8 mouse cellular contexts compared by ENCODE assay signal in the genomic region with DNA sequence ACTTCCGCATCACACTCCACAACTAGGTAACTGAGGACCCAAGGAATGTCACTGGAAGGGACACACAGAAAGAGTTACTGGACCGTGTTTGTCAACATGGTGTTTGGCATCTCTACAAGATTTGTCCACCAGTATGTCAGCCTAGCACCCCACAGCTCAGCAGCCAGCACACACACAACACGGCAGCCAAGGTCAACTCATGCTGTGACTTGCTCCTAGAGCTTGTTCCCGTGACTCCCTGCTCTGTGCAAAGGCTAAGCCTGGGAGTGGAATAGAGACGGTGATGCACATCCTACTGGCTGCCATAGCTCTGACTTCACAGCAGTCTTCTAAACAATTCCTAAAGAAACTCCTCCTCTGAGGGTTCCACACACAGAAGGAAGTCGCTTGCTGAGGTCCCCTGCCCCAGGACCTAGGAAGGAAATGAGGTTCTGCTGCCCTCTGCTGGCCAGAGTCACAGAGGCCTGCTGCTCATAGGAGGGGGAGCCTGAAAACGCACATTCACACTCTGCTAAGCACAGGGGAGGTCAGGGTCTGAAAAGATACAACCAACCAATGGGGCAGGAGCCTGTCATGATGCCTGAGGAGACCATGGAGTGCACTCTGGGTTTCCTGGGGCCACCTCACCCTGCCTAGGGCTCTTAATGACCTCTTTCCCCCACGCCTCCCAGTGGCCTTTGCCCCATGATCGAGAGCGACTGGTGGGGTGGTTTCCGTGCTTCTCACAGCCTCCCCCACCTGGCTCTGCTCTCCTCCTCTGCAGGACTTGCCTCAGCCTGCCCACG. TPM values are rescaled to one million over a fixed set of nuclear protein-coding genes. Genes with fewer than 3 reads are reported as not detected.
DNase-seq lines count a peak whose midpoint lies in the region; ATAC-seq and TF ChIP-seq lines count a peak whose summit lies in the region.

No protein-coding gene starts in this region.

- H3K4me2 ChIP-seq in hindbrain, embryonic 14.5 days (replicated peaks) = no peak overlapping the region

- H3K27me3 ChIP-seq in hindbrain, embryonic 14.5 days (ENCODE audit: control insufficient read depth, insufficient read depth, low read length) = no peaks in the 10 kb centered on the region
- no peaks in the 10 kb centered on the region for H3K27me3 ChIP-seq in megakaryocyte, embryonic 14.5 days (replicated peaks)

- no peaks in the 10 kb centered on the region for H3K9me3 ChIP-seq in hindbrain, embryonic 14.5 days (ENCODE audit: control insufficient read depth, low read length)
- no peaks in the 10 kb centered on the region for H3K9me3 ChIP-seq in megakaryocyte, embryonic 14.5 days

- no peak overlapping the region for H3K27ac ChIP-seq in hindbrain, embryonic 14.5 days
- H3K27ac ChIP-seq in left cerebral cortex, adult 2 months = peak overlapping the region; percentile 47; the same call in 1 of the 2 replicates

- peak; percentile 86 for TF ChIP-seq CTCF in left cerebral cortex, adult 2 months (IDR thresholded peaks at IDR 0.05)

- peaks cover 47% of the 10 kb centered on the region for H3K36me3 ChIP-seq in hindbrain, embryonic 14.5 days (replicated peaks; ENCODE audit: control insufficient read depth, insufficient read depth)
- H3K36me3 ChIP-seq in megakaryocyte, embryonic 14.5 days (replicated peaks; ENCODE audit: low read length) = peaks cover 99% of the 10 kb centered on the region

- intact Hi-C loops in left cerebral cortex, adult 2 months (cut with DNase I) = loop anchor here (1.0 to 5.0 kb wide), 3 partner anchors 92 to 226 kb away; partner anchors contain the start of gene Adarb1

- H3K4me3 ChIP-seq in hindbrain, embryonic 14.5 days (replicated peaks; ENCODE audit: low read length) = no peak overlapping the region
- H3K4me3 ChIP-seq in left cerebral cortex, adult 2 months = no peak overlapping the region
- peak overlapping the region; percentile 34 for H3K4me3 ChIP-seq in megakaryocyte, embryonic 14.5 days (replicated peaks)

- WGBS in hindbrain, embryonic 14.5 days = 46% methylated on average over 12 of the region's 12 CpGs

- peak; percentile 69 for DNase-seq in T-cell, adult 2 months (ENCODE audit: low spot score)
- DNase-seq in cerebellum, postnatal 14 days = peak; percentile 98 to 99
- DNase-seq in frontal cortex, postnatal 36 days (ENCODE audit: low spot score in 2 of 2) = peak; percentile 71 to 78
- peak; percentile 91 for DNase-seq in hindbrain, embryonic 14.5 days (ENCODE audit: low spot score)
- DNase-seq in left cerebral cortex, adult 2 months (ENCODE audit: extremely low spot score in 1 of 2, low spot score in 2 of 2) = peak; percentile 73 to 84
- peak; percentile 91 for DNase-seq in right cerebral cortex, postnatal 14 days
- DNase-seq in urinary bladder, postnatal 36 days (ENCODE audit: low spot score in 2 of 2) = peak; percentile 74 to 81

- peaks cover 4% of the 10 kb centered on the region; the same call in 1 of the 2 replicates for H3K4me1 ChIP-seq in hindbrain, embryonic 14.5 days (replicated peaks; ENCODE audit: control insufficient read depth, insufficient read depth, low read length)
- H3K4me1 ChIP-seq in megakaryocyte, embryonic 14.5 days = peaks cover 92% of the 10 kb centered on the region

- ATAC-seq in hindbrain, embryonic 14.5 days (ENCODE audit: low FRiP score) = peak; percentile 80

- H3K9ac ChIP-seq in hindbrain, embryonic 14.5 days = 0 out of 2 replicates have a peak overlapping the region, but pooled peaks have one; percentile 18

RNA-seq across cellular contexts. Expression of gene Fam207a, which starts 6.0 kb away (rescaled TPM):
- polyA plus RNA-seq in hindbrain, embryonic 14.5 days (2014; fragmentation: Nextera tagmentation; extraction: Ambion mirVana) = 37.7 and 41.0 TPM in 2 replicates
- total RNA-seq in left cerebral cortex, adult 2 months (2021) = 10 to 100 TPM; 32.6 to 35.7 TPM
- polyA plus RNA-seq in megakaryocyte, embryonic 14.5 days (2012; ENCODE audit: insufficient read depth, low replicate concordance) = 19.5 and 88.9 TPM in 2 replicates

RNA-seq across cellular contexts. Expression of gene Itgb2, which starts 20.5 kb away (rescaled TPM):
- 0.99 and 1.1 TPM in 2 replicates for polyA plus RNA-seq in hindbrain, embryonic 14.5 days (2014; fragmentation: Nextera tagmentation; extraction: Ambion mirVana)
- 1 to 10 TPM; 3.0 to 3.5 TPM for total RNA-seq in left cerebral cortex, adult 2 months (2021)
- 35.5 and 120 TPM in 2 replicates for polyA plus RNA-seq in megakaryocyte, embryonic 14.5 days (2012; ENCODE audit: insufficient read depth, low replicate concordance)

Comparison
In these comparisons a context has a peak if more than half of its experiments do, and no peak if none do; other contexts are left out.
1. RNA of gene Itgb2, which starts 20.5 kb away (polyA plus RNA-seq): 35.5 to 120 TPM in megakaryocyte, embryonic 14.5 days; 0.99 to 1.1 TPM in hindbrain, embryonic 14.5 days; every median in the first group is over 10 times any median in the second.
2. Peak in every context shown above with its lines, with median percentiles within 50 percentile points of each other: DNase-seq.